Mouse (Mus musculus): ENCODE measurements around the gene Vps45. TPM values are rescaled to one million over a fixed set of nuclear protein-coding genes. Genes with fewer than 3 reads are reported as not detected.

Gene Vps45
- polyA plus RNA-seq, 1 experiment from 2014 or later = 28.6 TPM

DNA sequence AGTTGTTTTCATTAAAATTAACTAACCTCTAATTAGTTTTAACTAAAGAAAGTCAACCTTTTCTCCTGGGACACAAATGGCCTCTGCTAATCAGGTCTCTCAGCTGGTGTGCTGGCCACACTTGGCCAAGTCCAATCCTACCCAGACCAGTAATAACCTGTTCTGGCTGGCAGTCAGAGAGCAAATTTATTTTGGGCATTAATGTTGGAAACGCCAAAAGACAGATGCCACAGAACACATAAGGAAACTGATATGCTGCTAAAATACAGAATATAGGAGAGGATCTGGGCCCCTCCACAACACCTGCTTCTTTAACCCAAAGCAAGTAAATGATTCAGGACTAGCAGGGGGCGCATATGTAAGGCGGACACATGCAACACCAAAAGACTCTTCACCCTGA is 28.9 kb downstream of the Vps45 start:
- DNase-seq (ENCODE audit: low spot score) = no peak
- WGBS = 91% methylated on average over 3 of the region's 3 CpGs
- H3K27ac ChIP-seq (replicated peaks) = no peak overlapping the region
- no peaks in the 10 kb centered on the region for H3K27me3 ChIP-seq (ENCODE audit: low read depth, poor library complexity, severe bottlenecking)
- no peak overlapping the region for H3K4me3 ChIP-seq
- peaks cover 10% of the 10 kb centered on the region for H3K36me3 ChIP-seq
- H3K4me1 ChIP-seq = no peaks in the 10 kb centered on the region
- no peaks in the 10 kb centered on the region for H3K9me3 ChIP-seq (replicated peaks)

DNA sequence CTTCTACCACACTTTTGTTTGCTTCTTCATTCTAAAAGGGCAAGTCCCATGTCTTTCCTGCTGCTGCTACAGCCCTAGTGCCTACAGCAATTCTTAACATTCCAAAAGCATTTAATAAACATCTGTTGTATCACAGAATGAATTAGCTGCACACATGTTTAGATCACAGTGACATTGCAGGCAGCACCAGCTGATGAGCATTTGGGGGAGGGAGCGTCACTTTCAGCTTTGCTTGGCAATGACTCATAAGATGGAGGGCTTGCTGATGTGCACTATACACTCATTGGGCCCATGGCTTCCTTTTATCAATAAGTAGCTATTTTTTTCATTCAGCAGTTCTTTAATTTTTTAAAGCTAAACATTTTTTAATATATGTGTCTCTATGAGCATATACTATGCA is 30.4 kb downstream of the Vps45 start:
- H3K36me3 ChIP-seq = no peaks in the 10 kb centered on the region; the same call in 1 of the 2 replicates
- H3K4me3 ChIP-seq = no peak overlapping the region
- DNase-seq (ENCODE audit: low spot score) = no peak
- WGBS = 87% methylated on average over 1 of the region's 1 CpGs
- no peaks in the 10 kb centered on the region for H3K9me3 ChIP-seq (replicated peaks)
- no peaks in the 10 kb centered on the region for H3K4me1 ChIP-seq
- no peak overlapping the region for H3K27ac ChIP-seq (replicated peaks)
- H3K27me3 ChIP-seq (ENCODE audit: low read depth, poor library complexity, severe bottlenecking) = no peaks in the 10 kb centered on the region

- Histone ChIP-seq H3K4me3 (no peak overlapping the region), H3K27ac (replicated peaks) (no peak overlapping the region), H3K27me3 (ENCODE audit: low read depth, poor library complexity, severe bottlenecking) (no peaks in the 10 kb centered on the region), H3K4me1 (no peaks in the 10 kb centered on the region), H3K9me3 (replicated peaks) (no peaks in the 10 kb centered on the region), H3K36me3 (no peaks in the 10 kb centered on the region)
- no peak for DNase-seq (ENCODE audit: low spot score)
- WGBS = 69% methylated on average over 1 of the region's 1 CpGs
Measured at GRCm38 (mm10) chr3:96027145-96027544, 31.1 kb downstream of the Vps45 start.

DNA sequence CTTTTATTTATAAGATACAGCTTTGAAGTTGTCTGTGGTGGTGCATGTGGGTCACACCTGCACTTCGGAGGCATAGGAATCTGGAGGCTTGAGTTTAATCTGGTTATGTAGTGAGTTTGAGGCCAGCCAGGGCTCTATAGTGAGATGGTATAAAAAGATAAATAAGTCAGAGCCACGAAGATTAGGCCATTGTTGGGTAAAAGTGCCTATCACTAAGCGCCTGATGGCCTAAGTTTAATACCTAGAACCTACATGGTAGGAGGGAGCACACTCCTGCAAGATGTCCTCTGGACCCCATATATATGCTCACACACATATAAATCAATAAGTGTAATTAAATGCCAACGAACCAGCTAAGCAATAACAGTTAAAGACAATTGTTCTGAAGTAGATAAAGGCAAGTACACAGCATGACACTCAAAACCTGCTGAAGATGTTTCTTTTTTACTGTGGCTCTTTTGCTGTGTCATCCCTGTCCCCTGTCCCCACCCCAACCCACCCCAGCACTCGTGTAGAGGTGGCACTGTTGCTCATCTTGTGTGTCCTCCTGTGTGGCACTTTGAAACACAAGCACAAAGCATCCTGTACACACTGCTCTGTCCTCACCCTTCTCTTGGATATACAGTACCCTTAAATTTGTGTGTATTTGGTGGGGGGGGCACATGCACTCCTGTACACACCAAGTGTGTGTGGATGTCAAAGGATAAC is 36.7 kb downstream of the Vps45 start:
- whole genome bisulfite sequencing = 76% methylated on average over 5 of the region's 5 CpGs
- no peak for DNase-seq (ENCODE audit: low spot score)
- Histone ChIP-seq H3K4me3 (no peak overlapping the region), H3K36me3 (no peaks in the 10 kb centered on the region), H3K27me3 (ENCODE audit: low read depth, poor library complexity, severe bottlenecking) (no peaks in the 10 kb centered on the region), H3K27ac (replicated peaks) (no peak overlapping the region), H3K9me3 (replicated peaks) (no peaks in the 10 kb centered on the region), H3K4me1 (no peaks in the 10 kb centered on the region)

- WGBS = 90% methylated on average over 1 of the region's 1 CpGs
- Histone ChIP-seq H3K27me3 (ENCODE audit: low read depth, poor library complexity, severe bottlenecking) (no peaks in the 10 kb centered on the region), H3K36me3 (no peaks in the 10 kb centered on the region), H3K27ac (replicated peaks) (no peak overlapping the region), H3K4me3 (no peak overlapping the region), H3K4me1 (no peaks in the 10 kb centered on the region), H3K9me3 (replicated peaks) (no peaks in the 10 kb centered on the region)
- DNase-seq (ENCODE audit: low spot score) = no peak
Measured at GRCm38 (mm10) chr3:96020735-96021134, 37.5 kb downstream of the Vps45 start.

DNA sequence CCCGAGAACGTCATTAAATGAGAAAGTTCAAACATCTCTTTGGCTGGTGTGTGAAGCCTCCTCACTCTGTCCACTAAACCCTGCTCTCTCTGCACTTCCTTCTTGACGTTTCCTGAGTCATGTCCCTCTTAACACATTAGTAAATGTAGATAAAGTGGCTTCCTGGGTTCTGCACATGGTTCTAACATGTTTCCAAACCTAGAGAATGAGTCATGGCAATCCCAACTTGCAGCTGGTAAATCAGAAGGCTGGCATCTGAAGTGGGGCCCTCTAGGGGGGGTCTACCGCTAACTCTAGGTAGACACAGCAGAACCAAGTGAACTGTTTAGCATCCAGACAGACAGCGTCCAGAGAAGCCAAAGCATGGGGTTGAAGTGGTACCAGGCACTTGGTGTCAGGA is 40.8 kb downstream of the Vps45 start:
- WGBS = 87% methylated on average over 5 of the region's 5 CpGs
- no peak overlapping the region for H3K27ac ChIP-seq (replicated peaks)

DNA sequence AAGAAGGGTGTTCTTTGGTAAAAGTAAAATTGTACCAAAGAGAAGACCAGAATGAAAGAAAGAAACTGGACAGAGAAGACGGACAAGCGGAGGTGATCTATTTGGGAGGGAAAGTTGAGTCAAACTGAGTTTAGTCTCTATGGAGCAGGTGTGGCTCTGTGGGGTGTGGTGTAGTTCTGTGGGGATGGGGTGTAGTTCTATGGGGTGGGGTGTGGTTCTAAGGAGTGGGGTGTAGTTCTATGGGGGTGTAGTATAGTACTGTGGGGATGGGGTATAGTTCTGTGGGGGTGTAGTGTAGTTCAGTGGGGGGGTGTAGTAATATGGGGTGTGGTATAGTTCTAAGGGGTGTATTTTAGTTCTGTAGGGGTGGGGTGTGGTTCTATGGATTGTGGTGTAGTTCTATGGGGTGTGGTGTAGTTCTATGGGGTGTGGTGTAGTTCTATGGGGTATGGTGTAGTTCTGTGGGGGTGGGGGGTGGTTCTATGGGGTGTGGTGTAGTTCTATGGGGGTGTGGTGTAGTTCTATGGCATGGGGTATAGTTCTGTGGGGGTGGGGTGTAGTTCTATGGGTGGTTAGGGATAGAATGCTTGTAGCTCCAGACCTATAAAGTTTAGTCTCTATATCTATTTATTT is 41.9 kb downstream of the Vps45 start:
- H3K4me3 ChIP-seq = no peak overlapping the region
- 89% methylated on average over 2 of the region's 2 CpGs for WGBS
- no peaks in the 10 kb centered on the region for H3K4me1 ChIP-seq
- H3K27me3 ChIP-seq (ENCODE audit: low read depth, poor library complexity, severe bottlenecking) = no peaks in the 10 kb centered on the region
- H3K36me3 ChIP-seq = no peaks in the 10 kb centered on the region
- no peak for DNase-seq (ENCODE audit: low spot score)
- no peaks in the 10 kb centered on the region for H3K9me3 ChIP-seq (replicated peaks)
- no peak overlapping the region for H3K27ac ChIP-seq (replicated peaks)

More for the DNA sequence above, 40.8 kb downstream of the Vps45 start:
- Histone ChIP-seq H3K9me3 (replicated peaks) (no peaks in the 10 kb centered on the region), H3K27me3 (ENCODE audit: low read depth, poor library complexity, severe bottlenecking) (no peaks in the 10 kb centered on the region), H3K36me3 (no peaks in the 10 kb centered on the region), H3K4me3 (no peak overlapping the region), H3K4me1 (no peaks in the 10 kb centered on the region)
- no peak for DNase-seq (ENCODE audit: low spot score)

DNA sequence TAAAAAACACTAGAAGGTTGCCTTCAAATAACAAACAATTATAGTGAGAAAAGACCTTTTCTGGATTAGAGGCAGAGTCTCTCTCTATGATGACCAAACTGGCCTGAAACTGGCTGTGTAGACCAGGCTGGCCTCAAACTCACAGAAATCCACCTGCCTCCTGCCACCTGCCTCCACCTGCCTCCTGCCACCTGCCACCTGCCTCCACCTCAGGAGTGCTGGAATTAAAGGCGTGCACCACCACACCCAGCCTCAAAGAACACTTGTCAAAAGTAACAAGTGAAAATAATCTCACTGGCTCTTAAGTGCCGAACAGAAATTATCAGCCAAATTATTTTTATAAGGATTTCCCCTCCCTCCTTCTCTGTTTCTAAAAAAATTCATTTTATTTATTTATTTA is 42.6 kb downstream of the Vps45 start:
- DNase-seq (ENCODE audit: low spot score) = no peak
- 84% methylated on average over 2 of the region's 2 CpGs for WGBS
- H3K27me3 ChIP-seq (ENCODE audit: low read depth, poor library complexity, severe bottlenecking) = no peaks in the 10 kb centered on the region
- H3K4me3 ChIP-seq = no peak overlapping the region
- no peak overlapping the region for H3K27ac ChIP-seq (replicated peaks)
- no peaks in the 10 kb centered on the region for H3K4me1 ChIP-seq
- peaks cover 4% of the 10 kb centered on the region for H3K36me3 ChIP-seq
- H3K9me3 ChIP-seq (replicated peaks) = no peaks in the 10 kb centered on the region

DNA sequence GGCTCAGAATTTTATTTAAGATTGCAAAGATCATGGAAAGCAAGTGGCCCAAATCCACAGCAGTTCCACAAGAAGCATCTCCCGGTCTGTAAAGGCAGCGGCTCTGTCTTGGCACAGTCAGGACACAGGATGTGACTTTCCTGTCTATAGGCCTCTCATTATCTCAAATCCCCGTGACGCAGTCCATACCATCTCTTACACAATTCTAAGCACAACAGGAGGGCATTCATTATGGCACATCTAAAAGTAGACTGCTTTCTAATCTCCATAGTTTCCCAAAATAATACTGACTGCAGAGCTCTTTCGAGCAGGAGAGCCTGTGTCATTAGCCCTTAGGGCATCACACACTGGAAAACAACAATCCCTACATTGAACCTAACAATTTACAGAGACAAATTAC is 45.5 kb downstream of the Vps45 start:
- no peak for DNase-seq (ENCODE audit: low spot score)
- 80% methylated on average over 5 of the region's 5 CpGs for WGBS
- H3K27me3 ChIP-seq (ENCODE audit: low read depth, poor library complexity, severe bottlenecking) = no peaks in the 10 kb centered on the region

GRCm38 (mm10) chr3:96008463-96008862 is 49.8 kb downstream of the Vps45 start:
- Histone ChIP-seq H3K27me3 (ENCODE audit: low read depth, poor library complexity, severe bottlenecking) (no peaks in the 10 kb centered on the region), H3K27ac (replicated peaks) (no peak overlapping the region), H3K4me3 (no peak overlapping the region), H3K4me1 (no peaks in the 10 kb centered on the region), H3K9me3 (replicated peaks) (no peaks in the 10 kb centered on the region), H3K36me3 (peaks cover 11% of the 10 kb centered on the region)
- 88% methylated on average over 6 of the region's 6 CpGs for WGBS
- DNase-seq (ENCODE audit: low spot score) = no peak

More for the DNA sequence above, 45.5 kb downstream of the Vps45 start:
- Histone ChIP-seq H3K4me1 (no peaks in the 10 kb centered on the region), H3K27ac (replicated peaks) (no peak overlapping the region), H3K36me3 (peaks cover 11% of the 10 kb centered on the region), H3K4me3 (no peak overlapping the region), H3K9me3 (replicated peaks) (no peaks in the 10 kb centered on the region)

DNA sequence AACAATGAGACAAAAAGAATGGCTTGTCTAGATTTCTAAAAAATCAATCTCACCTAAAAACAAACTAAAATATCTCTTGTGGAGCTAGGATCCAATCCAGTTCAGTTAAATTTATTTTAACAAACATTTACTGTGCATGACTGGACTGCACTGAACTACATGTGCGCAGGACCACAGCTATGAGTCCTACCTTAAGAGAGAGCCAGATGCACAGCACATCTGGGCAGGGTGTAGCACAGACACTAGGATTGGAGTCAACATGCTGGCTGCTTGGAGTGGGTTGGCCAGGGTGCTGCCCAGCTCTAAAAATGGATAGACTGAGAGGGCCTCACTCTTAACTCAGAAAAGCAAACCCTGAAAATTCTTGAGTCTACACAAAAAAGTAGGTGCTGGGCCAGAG is 56.7 kb downstream of the Vps45 start:
- no peak for DNase-seq (ENCODE audit: low spot score)
- Histone ChIP-seq H3K36me3 (no peaks in the 10 kb centered on the region), H3K4me1 (peaks cover 24% of the 10 kb centered on the region), H3K9me3 (replicated peaks) (no peaks in the 10 kb centered on the region), H3K4me3 (no peak overlapping the region), H3K27ac (replicated peaks) (no peak overlapping the region), H3K27me3 (ENCODE audit: low read depth, poor library complexity, severe bottlenecking) (no peaks in the 10 kb centered on the region)
- 96% methylated on average over 1 of the region's 1 CpGs for WGBS

- peaks cover 29% of the 10 kb centered on the region for H3K4me1 ChIP-seq
- DNase-seq (ENCODE audit: low spot score) = no peak
- no peaks in the 10 kb centered on the region for H3K9me3 ChIP-seq (replicated peaks)
- no peak overlapping the region for H3K27ac ChIP-seq (replicated peaks)
- H3K27me3 ChIP-seq (ENCODE audit: low read depth, poor library complexity, severe bottlenecking) = no peaks in the 10 kb centered on the region
- H3K36me3 ChIP-seq = no peaks in the 10 kb centered on the region
- 77% methylated on average over 9 of the region's 9 CpGs for WGBS
- H3K4me3 ChIP-seq = no peak overlapping the region
Measured at GRCm38 (mm10) chr3:96000921-96001501, 57.3 kb downstream of the Vps45 start.

- no peak overlapping the region for H3K4me3 ChIP-seq
- no peaks in the 10 kb centered on the region for H3K36me3 ChIP-seq
- no peaks in the 10 kb centered on the region for H3K9me3 ChIP-seq (replicated peaks)
- H3K27me3 ChIP-seq (ENCODE audit: low read depth, poor library complexity, severe bottlenecking) = no peaks in the 10 kb centered on the region
- H3K4me1 ChIP-seq = peaks cover 29% of the 10 kb centered on the region
- H3K27ac ChIP-seq (replicated peaks) = no peak overlapping the region
- DNase-seq (ENCODE audit: low spot score) = no peak
- WGBS = 90% methylated on average over 14 of the region's 14 CpGs
Measured at GRCm38 (mm10) chr3:96000080-96000632, 58.1 kb downstream of the Vps45 start.
